In the genomic region with DNA sequence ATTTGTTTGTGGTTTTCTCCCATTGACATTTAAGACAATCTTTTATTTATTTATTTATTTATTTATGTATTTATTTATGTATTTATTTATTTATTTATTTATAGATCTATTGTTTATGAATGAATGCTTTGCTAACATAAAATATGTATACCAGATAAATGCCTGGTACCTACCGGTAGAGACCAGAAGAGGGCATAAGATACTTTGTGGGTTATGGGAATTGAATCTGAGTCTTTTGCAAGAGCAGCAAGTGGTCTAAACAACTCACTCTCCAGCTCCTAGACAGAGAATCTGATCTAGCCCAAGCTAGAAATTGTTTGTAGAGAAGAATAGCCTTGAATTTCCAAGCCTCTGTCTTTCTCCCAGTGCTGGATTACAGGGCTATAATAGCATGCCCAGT, we compare ENCODE assay signal across 20 mouse cellular contexts. TPM values are rescaled to one million over a fixed set of nuclear protein-coding genes. Genes with fewer than 3 reads are reported as not detected.
DNase-seq lines count a peak whose midpoint lies in the region; ATAC-seq and TF ChIP-seq lines count a peak whose summit lies in the region.
"Had no signal": no experiment of that assay in that cellular context is flagged by ENCODE, and none has a peak within 500 bp of the region (broad histone marks: within the 10 kb centered on the region; RNA-seq: fewer than 3 reads in every experiment).

No protein-coding gene starts in this region.

- no peaks in the 10 kb centered on the region for H3K27me3 ChIP-seq in intestine, embryonic 15.5 days (replicated peaks)
- no peaks in the 10 kb centered on the region for H3K27me3 ChIP-seq in hindbrain, embryonic 11.5 days (ENCODE audit: control insufficient read depth, insufficient read depth, low read length)
- no peaks in the 10 kb centered on the region for H3K27me3 ChIP-seq in hindbrain, embryonic 16.5 days (replicated peaks; ENCODE audit: control insufficient read depth, insufficient read depth, low read length)
- H3K27me3 ChIP-seq: forebrain, embryonic 12.5 days; stomach, embryonic 15.5 days had no signal

- no peak overlapping the region; the same call in 1 of the 2 replicates for H3K27ac ChIP-seq in layer of hippocampus, adult 2 months
- no peak overlapping the region for H3K27ac ChIP-seq in intestine, embryonic 15.5 days
- H3K27ac ChIP-seq in hindbrain, embryonic 11.5 days (ENCODE audit: low read depth, low read length), result no peak overlapping the region
- no peak overlapping the region for H3K27ac ChIP-seq in hindbrain, embryonic 16.5 days (ENCODE audit: low read depth, low read length)
- H3K27ac ChIP-seq: embryonic facial prominence, embryonic 13.5 days; forebrain, embryonic 12.5 days; liver, embryonic 13.5 days; stomach, embryonic 15.5 days had no signal

- peak; percentile 58 for TF ChIP-seq CTCF in layer of hippocampus, adult 2 months (conservative IDR thresholded peaks at IDR 0.05)

- no peak for DNase-seq in layer of hippocampus, adult 2 months (ENCODE audit: low spot score in 2 of 2)
- no peak for DNase-seq in layer of hippocampus, postnatal 14 days (ENCODE audit: low spot score in 2 of 2)
- peak; percentile 5 for DNase-seq in thymus, postnatal 0 days (ENCODE audit: low spot score)
- no peak for DNase-seq in thymus, adult 18-20 months
- DNase-seq in hindbrain, embryonic 11.5 days (ENCODE audit: low spot score), result no peak
- DNase-seq: adrenal gland, postnatal 14 days; cerebellum, postnatal 25 days; kidney, postnatal 10 days; left cerebral cortex, postnatal 4 days; liver, embryonic 13.5 days; right cerebral cortex, postnatal 4 days had no signal

- no peaks in the 10 kb centered on the region for H3K36me3 ChIP-seq in intestine, embryonic 15.5 days
- H3K36me3 ChIP-seq in hindbrain, embryonic 11.5 days (ENCODE audit: control insufficient read depth, insufficient read depth, low read length), result no peaks in the 10 kb centered on the region
- H3K36me3 ChIP-seq in hindbrain, embryonic 16.5 days (ENCODE audit: control insufficient read depth, insufficient read depth, low read length), result no peaks in the 10 kb centered on the region
- H3K36me3 ChIP-seq: embryonic facial prominence, embryonic 13.5 days; forebrain, embryonic 12.5 days; liver, embryonic 13.5 days; stomach, embryonic 15.5 days had no signal

- 46% methylated on average over 1 of the region's 1 CpGs for WGBS in intestine, embryonic 15.5 days
- WGBS in hindbrain, embryonic 11.5 days, result 25% methylated on average over 1 of the region's 1 CpGs
- WGBS in hindbrain, embryonic 16.5 days, result 41% methylated on average over 1 of the region's 1 CpGs

- H3K4me3 ChIP-seq in layer of hippocampus, adult 2 months, result no peak overlapping the region
- no peak overlapping the region for H3K4me3 ChIP-seq in intestine, embryonic 15.5 days (replicated peaks)
- H3K4me3 ChIP-seq in hindbrain, embryonic 11.5 days (ENCODE audit: low read depth, low read length), result no peak overlapping the region
- H3K4me3 ChIP-seq in hindbrain, embryonic 16.5 days (ENCODE audit: low read length), result no peak overlapping the region
- H3K4me3 ChIP-seq: embryonic facial prominence, embryonic 13.5 days; forebrain, embryonic 12.5 days; liver, embryonic 13.5 days; megakaryocyte, embryonic 14.5 days; myocyte; stomach, embryonic 15.5 days had no signal

- no peaks in the 10 kb centered on the region for H3K4me1 ChIP-seq in intestine, embryonic 15.5 days (replicated peaks)
- no peaks in the 10 kb centered on the region for H3K4me1 ChIP-seq in hindbrain, embryonic 11.5 days (replicated peaks; ENCODE audit: control insufficient read depth, insufficient read depth, low read length)
- no peaks in the 10 kb centered on the region for H3K4me1 ChIP-seq in hindbrain, embryonic 16.5 days (ENCODE audit: control insufficient read depth, insufficient read depth, low read depth, low read length)
- H3K4me1 ChIP-seq: embryonic facial prominence, embryonic 13.5 days; forebrain, embryonic 12.5 days; liver, embryonic 13.5 days; stomach, embryonic 15.5 days had no signal

- no peak for ATAC-seq in intestine, embryonic 15.5 days
- no peak for ATAC-seq in hindbrain, embryonic 11.5 days (ENCODE audit: low FRiP score)
- no peak for ATAC-seq in hindbrain, embryonic 16.5 days

- peak overlapping the region; percentile 50 for H3K4me2 ChIP-seq in intestine, embryonic 15.5 days (replicated peaks)
- no peak overlapping the region for H3K4me2 ChIP-seq in hindbrain, embryonic 11.5 days (replicated peaks; ENCODE audit: low read depth, low read length)
- H3K4me2 ChIP-seq in hindbrain, embryonic 16.5 days (ENCODE audit: low read length), result no peak overlapping the region
- H3K4me2 ChIP-seq: embryonic facial prominence, embryonic 13.5 days; forebrain, embryonic 12.5 days; liver, embryonic 13.5 days; stomach, embryonic 15.5 days had no signal

- H3K9me3 ChIP-seq in intestine, embryonic 15.5 days, result no peaks in the 10 kb centered on the region
- no peaks in the 10 kb centered on the region for H3K9me3 ChIP-seq in hindbrain, embryonic 11.5 days (ENCODE audit: control insufficient read depth, low read length)
- H3K9me3 ChIP-seq in hindbrain, embryonic 16.5 days (ENCODE audit: control insufficient read depth, low read length), result no peaks in the 10 kb centered on the region
- H3K9me3 ChIP-seq: embryonic facial prominence, embryonic 13.5 days; forebrain, embryonic 12.5 days; liver, embryonic 13.5 days; megakaryocyte, embryonic 14.5 days; stomach, embryonic 15.5 days had no signal

- H3K9ac ChIP-seq in intestine, embryonic 15.5 days, result no peak overlapping the region
- no peak overlapping the region for H3K9ac ChIP-seq in hindbrain, embryonic 11.5 days (ENCODE audit: low read depth, low read length)
- no peak overlapping the region for H3K9ac ChIP-seq in hindbrain, embryonic 16.5 days (ENCODE audit: low read depth, low read length)
- H3K9ac ChIP-seq: embryonic facial prominence, embryonic 13.5 days; forebrain, embryonic 12.5 days; liver, embryonic 13.5 days; stomach, embryonic 15.5 days had no signal

RNA-seq across cellular contexts. Expression of gene Trim31, which starts 2.8 kb away (rescaled TPM):
- under 1 TPM in 1 of 2 experiments, not detected in 1; 0.15 TPM for total RNA-seq in layer of hippocampus, adult 2 months (2021)
- total RNA-seq in layer of hippocampus, postnatal 14 days (2021), result not detected
- polyA plus RNA-seq in thymus, postnatal 0 days (2015; fragmentation: Nextera tagmentation; extraction: Ambion mirVana), result 0.16 and 0.19 TPM in 2 replicates
- 43.1 and 47.6 TPM in 2 replicates for polyA plus RNA-seq in intestine, embryonic 15.5 days (2015; fragmentation: Nextera tagmentation; extraction: Ambion mirVana)
- not detected in 2 replicates for polyA plus RNA-seq in hindbrain, embryonic 11.5 days (2014; fragmentation: Nextera tagmentation; extraction: Ambion mirVana)
- polyA plus RNA-seq in hindbrain, embryonic 16.5 days (2015; fragmentation: Nextera tagmentation; extraction: Ambion mirVana), result not detected in 2 replicates
- total RNA-seq: adrenal gland, postnatal 14 days; heart, postnatal 10 days; layer of hippocampus, postnatal 10 days; left cerebral cortex, postnatal 4 days had no signal
- polyA plus RNA-seq: embryonic facial prominence, embryonic 13.5 days; forebrain, embryonic 12.5 days; liver, embryonic 13.5 days; myocyte had no signal

RNA-seq across cellular contexts. Expression of gene Trim40, which starts 10.8 kb away (rescaled TPM):
- not detected for total RNA-seq in layer of hippocampus, adult 2 months (2021)
- total RNA-seq in layer of hippocampus, postnatal 14 days (2021), result not detected
- 0.16 and 0.28 TPM in 2 replicates for polyA plus RNA-seq in thymus, postnatal 0 days (2015; fragmentation: Nextera tagmentation; extraction: Ambion mirVana)
- polyA plus RNA-seq in intestine, embryonic 15.5 days (2015; fragmentation: Nextera tagmentation; extraction: Ambion mirVana), result 0.78 and 1.2 TPM in 2 replicates
- polyA plus RNA-seq in hindbrain, embryonic 11.5 days (2014; fragmentation: Nextera tagmentation; extraction: Ambion mirVana), result not detected in 2 replicates
- polyA plus RNA-seq in hindbrain, embryonic 16.5 days (2015; fragmentation: Nextera tagmentation; extraction: Ambion mirVana), result 0.08 TPM in 1 of 2 replicates, not detected in the other
- total RNA-seq: adrenal gland, postnatal 14 days; heart, postnatal 10 days; layer of hippocampus, postnatal 10 days; left cerebral cortex, postnatal 4 days had no signal
- polyA plus RNA-seq: embryonic facial prominence, embryonic 13.5 days; forebrain, embryonic 12.5 days; liver, embryonic 13.5 days; myocyte had no signal

RNA-seq across cellular contexts. Expression of gene Trim10, which starts 31.3 kb away (rescaled TPM):
- total RNA-seq in layer of hippocampus, adult 2 months (2021), result not detected
- total RNA-seq in layer of hippocampus, postnatal 14 days (2021), result not detected
- polyA plus RNA-seq in thymus, postnatal 0 days (2015; fragmentation: Nextera tagmentation; extraction: Ambion mirVana), result 0.09 and 0.24 TPM in 2 replicates
- polyA plus RNA-seq in intestine, embryonic 15.5 days (2015; fragmentation: Nextera tagmentation; extraction: Ambion mirVana), result 4.8 and 5.2 TPM in 2 replicates
- polyA plus RNA-seq in hindbrain, embryonic 11.5 days (2014; fragmentation: Nextera tagmentation; extraction: Ambion mirVana), result 6.6 and 6.7 TPM in 2 replicates
- polyA plus RNA-seq in hindbrain, embryonic 16.5 days (2015; fragmentation: Nextera tagmentation; extraction: Ambion mirVana), result 0.78 and 1.2 TPM in 2 replicates
- total RNA-seq: left cerebral cortex, postnatal 4 days had no signal
- polyA plus RNA-seq: myocyte had no signal

RNA-seq across cellular contexts. Expression of gene Trim15, which starts 33.7 kb away (rescaled TPM):
- not detected for total RNA-seq in layer of hippocampus, adult 2 months (2021)
- not detected for total RNA-seq in layer of hippocampus, postnatal 14 days (2021)
- polyA plus RNA-seq in thymus, postnatal 0 days (2015; fragmentation: Nextera tagmentation; extraction: Ambion mirVana), result 0.08 and 0.09 TPM in 2 replicates
- 4.6 and 6.1 TPM in 2 replicates for polyA plus RNA-seq in intestine, embryonic 15.5 days (2015; fragmentation: Nextera tagmentation; extraction: Ambion mirVana)
- 0.48 and 0.70 TPM in 2 replicates for polyA plus RNA-seq in hindbrain, embryonic 11.5 days (2014; fragmentation: Nextera tagmentation; extraction: Ambion mirVana)
- polyA plus RNA-seq in hindbrain, embryonic 16.5 days (2015; fragmentation: Nextera tagmentation; extraction: Ambion mirVana), result 0.90 and 1.1 TPM in 2 replicates
- total RNA-seq: adrenal gland, postnatal 14 days; heart, postnatal 10 days; layer of hippocampus, postnatal 10 days; left cerebral cortex, postnatal 4 days had no signal
- polyA plus RNA-seq: myocyte had no signal

RNA-seq across cellular contexts. Expression of gene Rnf39, which starts 42.0 kb away (rescaled TPM):
- 1 to 10 TPM; 5.2 to 5.3 TPM for total RNA-seq in layer of hippocampus, adult 2 months (2021)
- total RNA-seq in layer of hippocampus, postnatal 14 days (2021), result 1 to 10 TPM; 4.2 to 4.6 TPM
- polyA plus RNA-seq in thymus, postnatal 0 days (2015; fragmentation: Nextera tagmentation; extraction: Ambion mirVana), result 0.42 and 0.45 TPM in 2 replicates
- 1.7 and 1.8 TPM in 2 replicates for polyA plus RNA-seq in intestine, embryonic 15.5 days (2015; fragmentation: Nextera tagmentation; extraction: Ambion mirVana)
- polyA plus RNA-seq in hindbrain, embryonic 11.5 days (2014; fragmentation: Nextera tagmentation; extraction: Ambion mirVana), result 0.34 and 1.4 TPM in 2 replicates
- 1.6 and 2.6 TPM in 2 replicates for polyA plus RNA-seq in hindbrain, embryonic 16.5 days (2015; fragmentation: Nextera tagmentation; extraction: Ambion mirVana)
- polyA plus RNA-seq: liver, embryonic 13.5 days had no signal

Comparison
In these comparisons a context has a peak if more than half of its experiments do, and no peak if none do; other contexts are left out.
1. RNA of gene Trim31, which starts 2.8 kb away (polyA plus RNA-seq): 43.1 to 47.6 TPM in intestine, embryonic 15.5 days; 0.16 to 0.19 TPM in thymus, postnatal 0 days, not detected in hindbrain, embryonic 11.5 days and not detected in hindbrain, embryonic 16.5 days; every median in the first group is over 10 times any median in the second.